Mouse (Mus musculus) naive thymus-derived CD4-positive, alpha-beta T cell, adult 2 months (primary cell): ENCODE results near the gene Spc24.

ENCODE experiments used
- DNase-seq: peaks from one replicate; pipeline ENCODE4 v3.0.0-alpha.2; 2011; ENCODE audit warnings: low read depth

Gene Spc24

GRCm38 (mm10) chr9:21706586-21707265 lies 53.4 kb downstream of the Spc24 start:
- DNase-seq: no peak

DNA sequence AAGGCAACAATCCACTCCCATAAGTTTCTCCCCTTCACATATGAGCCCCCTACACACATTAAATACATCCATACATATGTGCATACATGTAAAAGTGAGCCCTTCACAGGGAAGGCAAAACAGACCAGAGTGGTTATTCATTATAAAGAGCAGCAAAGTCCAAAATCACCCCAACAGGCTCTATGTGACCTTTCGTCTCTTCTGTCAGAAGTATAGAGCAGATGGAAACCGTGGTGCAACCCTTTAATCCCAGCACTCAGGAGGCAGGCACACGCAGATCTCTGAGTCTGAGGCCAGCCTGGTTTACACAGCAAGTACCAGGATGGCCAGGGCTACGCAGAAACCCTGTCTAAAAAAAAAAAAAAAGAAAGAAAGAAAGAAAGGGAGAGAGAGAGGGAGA lies 54.0 kb downstream of the Spc24 start:
- DNase-seq: no peak
